Mouse (Mus musculus) B cell, adult 2 months (primary cell): ENCODE measurements at regions not wholly inside any gene's neighbourhood (a gene's known extent, or its start where the extent isn't known, plus 50 kb on each side); places are given as distances from the start of the nearest gene placed in this dataset.

ENCODE experiments used
- DNase-seq, 2 experiments: peaks; one replicate each; pipeline ENCODE4 v3.0.0; 2022

DNA sequence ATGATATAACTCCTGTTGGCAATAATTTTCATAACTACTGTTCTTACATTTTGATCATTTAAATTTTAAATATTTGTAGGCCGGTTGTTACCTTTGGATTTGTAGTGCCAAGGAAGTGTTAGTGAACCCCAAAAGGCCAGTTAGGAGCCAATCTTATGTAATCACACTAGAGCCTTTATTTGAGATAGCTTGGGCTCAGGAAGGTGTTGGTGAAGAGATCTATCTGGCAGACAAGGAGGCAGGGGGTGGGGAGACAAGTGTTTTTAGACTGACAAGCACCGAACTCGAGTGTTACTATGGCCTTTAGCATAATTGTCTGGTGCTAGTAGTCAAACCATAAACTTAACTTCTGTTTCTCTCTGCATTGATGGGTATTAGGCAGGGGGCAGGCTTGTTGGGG is 198.0 kb upstream of the Sema3a start:
- DNase-seq, result no peak

DNA sequence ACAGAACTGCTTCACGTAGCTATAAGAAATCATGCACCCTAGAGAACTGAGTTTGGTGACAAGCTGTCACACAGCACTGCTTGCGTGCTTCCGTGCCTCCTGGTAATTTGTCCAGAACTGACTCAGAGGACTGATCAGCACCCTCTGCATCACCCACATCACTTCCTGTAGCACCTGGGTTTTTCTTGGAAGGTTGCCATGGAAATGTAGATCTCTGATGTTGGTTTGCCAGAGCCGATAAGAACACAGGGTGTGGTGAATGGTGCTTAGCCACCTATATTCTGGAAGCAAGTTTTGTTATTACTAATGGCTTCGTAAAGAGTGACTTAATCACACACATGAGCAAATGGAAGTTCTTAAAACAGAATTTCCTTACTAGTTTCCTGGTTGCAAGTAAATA is 188.2 kb upstream of the Sema3a start:
- DNase-seq, result no peak

DNA sequence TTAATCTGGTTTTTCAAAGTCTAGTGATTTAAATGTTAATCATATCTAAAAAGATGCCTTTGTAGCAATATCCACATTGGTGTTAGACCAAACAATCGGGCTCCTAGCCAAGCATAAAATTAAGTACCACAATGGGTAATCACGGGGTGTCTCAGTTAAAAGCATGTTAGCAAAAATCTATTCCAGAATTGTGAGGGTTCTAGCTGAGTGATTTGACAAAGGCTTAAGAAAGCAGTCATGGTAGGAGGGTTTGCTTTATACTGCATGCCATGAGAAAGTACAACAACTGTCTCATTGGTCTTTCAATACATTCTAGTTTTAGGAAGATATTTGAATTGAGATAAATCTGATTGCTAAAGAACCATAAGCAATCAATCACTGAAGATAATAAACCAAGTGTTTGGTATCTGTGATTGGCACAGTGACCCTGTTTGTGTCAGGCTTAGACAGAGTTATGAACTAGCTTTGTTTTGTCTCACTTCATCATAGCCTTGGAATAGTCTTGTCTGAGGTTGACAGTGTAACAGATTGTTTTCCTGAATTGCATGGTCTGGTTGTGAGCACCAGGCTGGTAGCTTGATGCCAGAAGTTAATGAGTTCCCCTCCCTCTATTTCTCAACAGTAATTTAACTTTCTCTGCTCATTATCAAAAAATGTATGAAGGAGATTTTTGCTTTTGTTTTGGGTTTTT is 186.9 kb upstream of the Sema3a start:
- DNase-seq, result no peak

DNA sequence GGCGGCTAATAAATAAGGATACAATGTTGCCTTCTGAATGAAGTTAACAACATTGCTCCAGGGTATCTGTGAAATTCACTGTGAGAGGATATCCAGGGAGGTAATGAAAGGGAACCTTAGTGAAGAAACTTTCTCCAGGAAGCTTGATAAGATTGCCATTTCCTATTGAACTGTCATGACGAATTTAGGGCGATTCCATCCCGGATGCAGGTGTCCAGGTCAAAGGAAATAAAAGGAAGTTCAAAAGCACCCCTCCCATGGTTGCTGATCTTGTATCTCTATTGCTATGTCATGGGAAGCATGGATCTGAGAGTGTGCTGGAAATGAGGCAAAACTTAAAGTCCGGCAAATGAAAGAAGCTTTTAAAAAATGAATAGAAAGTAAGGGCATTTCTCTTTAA is 180.7 kb upstream of the Sema3a start:
- no peak for DNase-seq

DNA sequence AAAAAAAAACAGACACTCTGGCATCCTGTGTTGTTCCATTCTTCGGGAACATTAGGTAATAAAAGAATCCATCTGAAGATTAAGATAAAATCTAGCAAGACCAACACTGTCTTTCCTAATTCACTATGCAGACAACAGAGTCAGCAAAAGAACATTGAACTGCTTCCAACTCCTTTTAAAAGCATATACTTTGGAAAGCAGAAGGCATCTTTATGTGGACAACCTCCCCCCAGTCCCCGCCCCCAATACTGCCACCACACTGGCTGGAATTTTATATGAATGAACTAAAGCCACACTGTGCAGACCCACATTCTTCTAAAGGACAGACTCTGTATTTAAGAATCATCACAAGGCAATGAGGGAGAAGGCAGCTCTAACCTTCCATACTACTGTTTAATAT is 176.7 kb upstream of the Sema3a start:
- DNase-seq, result no peak

DNA sequence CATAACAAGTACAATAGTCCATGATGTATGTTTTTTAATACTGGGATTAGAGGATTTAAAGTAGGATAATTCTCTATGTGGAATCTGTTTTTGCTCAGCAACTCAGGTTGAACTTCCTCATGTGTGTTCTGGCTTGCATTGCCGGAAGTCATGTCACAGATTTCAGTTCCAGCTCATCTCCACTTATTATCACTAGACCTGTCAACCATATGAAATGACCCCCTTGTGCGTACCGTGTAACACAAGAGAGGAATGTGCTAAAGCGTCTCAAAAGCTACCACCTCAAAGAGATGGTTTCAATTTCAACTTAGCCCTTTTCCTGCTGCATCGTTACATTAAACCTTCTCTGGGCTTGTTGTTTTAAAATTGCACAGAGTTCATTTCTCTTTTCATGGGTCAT is 154.2 kb upstream of the Sema3a start:
- no peak for DNase-seq

DNA sequence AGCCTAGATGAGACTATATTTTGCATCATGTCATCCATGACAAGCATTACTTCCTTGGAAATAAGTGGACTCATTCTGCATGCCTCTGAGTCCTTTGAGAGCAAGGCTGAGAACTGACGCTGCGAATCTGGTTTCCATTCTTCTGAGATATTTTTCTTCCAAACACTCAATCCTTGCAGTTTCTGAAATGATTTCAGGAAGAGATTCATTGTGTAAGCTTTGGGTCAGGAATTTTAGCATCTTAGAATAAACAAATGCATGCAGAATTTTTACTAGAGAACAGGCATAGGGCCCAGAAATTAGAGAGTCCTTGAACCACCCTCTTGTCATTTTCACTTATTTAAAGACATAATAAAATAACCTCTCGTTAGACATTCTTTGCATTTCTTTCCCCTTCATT is 151.5 kb upstream of the Sema3a start:
- DNase-seq, result no peak

DNA sequence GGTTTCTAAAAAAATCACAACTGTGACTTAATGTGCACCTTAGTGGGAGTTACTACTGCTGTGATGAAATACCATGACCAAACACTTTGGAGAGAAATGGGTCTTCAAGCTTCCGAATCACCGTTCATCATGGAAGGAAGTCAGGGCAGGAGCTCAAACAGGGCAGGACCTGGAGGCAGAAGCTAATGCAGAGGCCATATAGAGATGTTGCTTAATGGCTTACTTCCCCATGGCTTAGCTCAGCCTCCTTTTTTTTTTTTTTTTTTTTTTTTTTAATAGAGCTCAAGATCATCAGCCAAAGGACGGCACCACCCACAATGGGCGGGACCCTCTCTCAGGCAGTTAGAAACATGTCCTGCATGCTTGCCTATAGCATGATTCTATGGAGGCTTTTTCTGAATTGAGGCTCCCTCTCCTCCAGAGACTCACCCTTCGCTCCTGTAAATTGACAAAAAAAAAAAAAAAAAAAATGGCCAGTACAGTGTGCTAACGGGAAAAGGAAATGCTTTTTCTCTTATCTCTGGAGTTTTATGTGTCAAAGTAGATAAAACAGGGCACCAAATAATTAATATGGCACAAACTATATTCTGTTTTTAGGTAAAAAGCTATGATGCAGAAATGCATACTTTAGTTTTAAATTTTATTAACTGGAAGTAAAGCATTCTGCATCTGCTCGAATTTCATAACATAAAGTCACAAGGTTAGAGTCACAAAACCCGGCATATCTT is 149.0 kb upstream of the Sema3a start:
- DNase-seq, result no peak

DNA sequence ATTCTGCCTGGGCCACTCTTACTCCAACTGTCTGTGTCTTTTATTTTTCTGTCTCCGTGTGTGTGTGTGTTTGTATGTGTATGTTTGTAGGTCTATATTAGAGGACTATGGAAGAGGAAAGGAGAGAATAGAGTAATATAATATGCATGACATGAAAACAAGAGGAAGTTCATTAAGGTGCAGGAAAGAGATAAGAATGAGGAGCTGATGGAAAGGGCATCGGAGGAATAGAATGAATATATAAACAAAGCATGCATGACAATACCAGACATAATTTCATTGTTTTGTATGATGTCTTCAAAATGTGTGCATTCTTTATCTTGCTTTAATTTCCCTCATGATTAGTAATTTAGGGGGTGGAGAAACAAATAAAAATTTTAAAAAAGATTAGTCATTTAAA is 147.3 kb upstream of the Sema3a start:
- no peak for DNase-seq

DNA sequence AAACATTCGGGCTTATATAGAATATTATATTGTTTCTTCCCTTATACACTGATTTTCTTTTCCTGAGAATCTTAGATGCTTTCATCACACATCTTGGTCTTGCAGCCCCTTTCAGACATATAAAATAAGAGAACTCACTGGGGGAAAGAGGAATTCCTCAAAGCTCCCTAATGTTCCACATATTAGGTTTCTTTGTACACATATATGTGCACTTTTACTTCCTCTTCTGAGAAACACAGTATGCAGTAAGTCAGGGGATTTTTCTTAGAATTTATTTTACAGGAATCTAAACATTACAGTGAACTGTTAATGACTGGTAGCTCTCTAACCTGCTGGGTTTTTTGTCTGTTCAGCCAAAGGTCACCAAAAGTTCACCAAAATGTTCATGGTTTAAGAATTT is 131.4 kb upstream of the Sema3a start:
- DNase-seq, result no peak

DNA sequence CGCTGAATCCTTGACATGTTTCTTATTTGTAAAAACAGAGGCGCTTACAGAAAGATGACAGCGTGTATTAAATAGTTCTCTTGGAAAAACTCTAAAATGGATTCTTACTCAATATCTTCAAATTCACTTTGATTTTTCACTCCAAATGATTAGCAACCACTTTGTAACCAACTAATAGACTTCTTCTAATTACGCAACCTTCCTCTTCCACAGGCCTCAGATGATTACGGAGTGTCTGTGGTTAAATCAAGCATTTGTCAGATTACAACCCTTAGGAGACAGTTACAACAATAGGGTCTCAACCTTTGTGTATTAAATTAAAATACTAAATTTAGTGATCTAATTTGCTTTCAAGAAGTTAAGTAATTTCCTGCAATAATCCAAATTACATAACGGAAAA is 127.8 kb upstream of the Sema3a start:
- no peak for DNase-seq

DNA sequence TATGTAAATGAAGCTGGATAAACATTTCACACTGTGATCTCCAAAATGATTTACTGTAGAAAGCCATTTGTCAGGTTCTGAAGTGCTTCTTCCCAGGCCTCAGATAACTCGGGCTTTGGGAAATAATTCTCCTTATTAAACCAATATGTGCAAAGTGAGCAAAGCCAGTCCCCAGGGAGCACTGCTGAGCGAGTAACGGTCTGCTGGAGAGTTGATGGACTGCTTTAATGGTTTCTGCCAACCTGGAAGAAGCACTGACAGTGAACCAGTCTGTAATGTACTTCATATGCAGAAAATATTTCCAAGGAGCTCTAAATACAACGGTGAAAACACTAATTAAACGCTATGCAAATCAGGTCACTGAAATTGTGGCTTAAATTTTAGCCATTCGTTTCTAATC is 118.1 kb upstream of the Sema3a start:
- DNase-seq, result no peak

DNA sequence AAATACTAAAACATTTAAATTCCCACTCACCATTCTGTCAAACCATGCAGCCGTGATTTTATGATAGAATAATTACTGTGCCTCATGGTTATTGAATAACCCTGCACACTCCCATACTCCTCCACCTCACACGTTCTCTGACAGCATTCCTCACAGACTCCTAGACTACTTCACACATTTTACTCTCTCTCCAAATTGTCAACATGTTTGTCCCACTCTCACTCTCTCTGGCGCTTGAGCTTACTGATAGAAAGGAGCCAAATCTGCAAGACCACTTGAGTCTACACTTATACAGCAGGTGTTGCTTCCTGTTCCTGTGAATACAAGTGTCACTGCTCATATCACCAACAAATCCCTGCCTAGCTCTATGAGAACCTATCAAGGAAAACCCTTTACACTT is 102.9 kb upstream of the Sema3a start:
- no peak for DNase-seq

DNA sequence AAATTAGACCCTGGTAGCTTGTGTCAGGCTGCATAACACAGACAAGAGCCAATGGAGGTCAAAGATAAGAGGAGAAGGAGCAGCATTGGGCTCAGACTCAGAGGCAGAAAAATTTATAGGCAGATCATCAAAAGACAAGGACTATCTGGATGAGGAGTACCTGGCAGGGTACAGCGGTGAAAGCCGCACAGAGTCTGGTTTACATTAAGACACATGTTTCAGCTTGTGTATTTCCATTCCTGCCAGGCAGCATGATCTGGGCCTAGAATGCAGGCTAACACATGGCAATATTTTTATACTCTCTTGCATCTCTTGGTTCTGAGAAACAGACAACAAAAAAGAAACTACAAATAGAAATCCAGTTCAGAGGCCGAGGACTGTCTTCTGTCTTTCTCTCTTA is 91.9 kb upstream of the Sema3a start:
- no peak for DNase-seq

DNA sequence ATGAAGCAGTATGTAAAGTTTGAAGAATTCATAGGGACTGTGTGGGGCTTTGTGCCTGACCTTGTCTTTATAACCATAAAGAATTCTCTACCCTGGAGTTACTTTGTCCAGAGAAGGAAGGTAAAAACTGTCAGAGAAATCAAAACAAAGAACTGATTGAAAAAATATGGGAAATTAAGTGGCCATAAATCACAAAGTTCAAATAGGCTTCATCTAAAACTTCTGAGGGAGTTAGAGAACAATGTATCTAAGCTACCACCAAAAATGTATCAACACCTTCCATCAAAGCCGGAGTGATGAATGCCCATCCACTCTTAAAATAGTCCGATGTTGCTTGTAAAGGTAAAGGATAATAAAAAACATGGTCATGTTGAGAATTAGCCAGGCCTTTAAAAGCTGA is 89.1 kb upstream of the Sema3a start:
- no peak for DNase-seq

DNA sequence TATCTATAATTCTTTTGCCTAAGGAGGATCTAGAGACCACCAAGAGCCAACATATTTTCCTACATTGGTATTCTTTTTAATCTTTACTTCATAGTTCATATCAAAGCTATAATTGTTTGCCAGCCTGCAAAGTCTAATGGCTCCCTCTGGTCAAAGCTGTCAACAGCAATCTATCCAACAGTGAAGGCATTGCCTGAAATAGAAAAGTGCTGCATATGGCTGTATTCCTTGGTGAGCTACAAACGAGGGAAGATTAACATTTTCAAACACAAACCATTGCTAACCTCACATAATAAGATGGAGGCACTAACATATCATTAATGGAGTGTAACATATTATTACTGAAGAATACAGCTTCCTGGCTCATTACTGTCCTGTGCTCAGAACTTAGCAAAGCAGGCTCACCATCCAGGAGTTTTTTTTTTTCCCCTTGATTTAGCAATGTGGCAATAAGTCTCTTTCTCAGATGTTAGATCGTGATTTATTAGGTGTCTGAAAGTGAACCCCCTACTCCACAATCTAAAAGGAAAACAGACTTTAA is 66.3 kb upstream of the Sema3a start:
- DNase-seq, result no peak

DNA sequence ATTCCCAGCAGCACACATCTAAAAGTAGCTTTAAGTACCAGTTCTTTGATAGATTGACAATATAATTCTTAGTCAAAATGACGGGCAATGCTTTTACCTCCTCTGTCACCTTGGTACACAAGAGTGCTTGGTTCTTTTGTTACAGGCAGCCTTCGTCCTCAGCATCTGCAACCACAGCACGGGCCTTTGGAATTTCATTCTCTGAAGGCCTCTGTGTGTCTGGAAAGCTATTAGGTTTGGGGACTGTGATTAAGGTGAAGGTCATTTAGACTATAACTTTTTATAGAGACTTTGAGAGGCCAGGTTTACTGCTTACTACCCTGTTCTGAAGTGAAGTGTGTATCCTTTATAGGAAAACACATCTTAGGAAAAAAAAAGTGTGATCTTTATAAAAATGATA is 58.3 kb upstream of the Sema3a start:
- DNase-seq, result no peak
